Mouse (Mus musculus): ENCODE data around the gene Ascc3.

The Ascc3 gene

DNA sequence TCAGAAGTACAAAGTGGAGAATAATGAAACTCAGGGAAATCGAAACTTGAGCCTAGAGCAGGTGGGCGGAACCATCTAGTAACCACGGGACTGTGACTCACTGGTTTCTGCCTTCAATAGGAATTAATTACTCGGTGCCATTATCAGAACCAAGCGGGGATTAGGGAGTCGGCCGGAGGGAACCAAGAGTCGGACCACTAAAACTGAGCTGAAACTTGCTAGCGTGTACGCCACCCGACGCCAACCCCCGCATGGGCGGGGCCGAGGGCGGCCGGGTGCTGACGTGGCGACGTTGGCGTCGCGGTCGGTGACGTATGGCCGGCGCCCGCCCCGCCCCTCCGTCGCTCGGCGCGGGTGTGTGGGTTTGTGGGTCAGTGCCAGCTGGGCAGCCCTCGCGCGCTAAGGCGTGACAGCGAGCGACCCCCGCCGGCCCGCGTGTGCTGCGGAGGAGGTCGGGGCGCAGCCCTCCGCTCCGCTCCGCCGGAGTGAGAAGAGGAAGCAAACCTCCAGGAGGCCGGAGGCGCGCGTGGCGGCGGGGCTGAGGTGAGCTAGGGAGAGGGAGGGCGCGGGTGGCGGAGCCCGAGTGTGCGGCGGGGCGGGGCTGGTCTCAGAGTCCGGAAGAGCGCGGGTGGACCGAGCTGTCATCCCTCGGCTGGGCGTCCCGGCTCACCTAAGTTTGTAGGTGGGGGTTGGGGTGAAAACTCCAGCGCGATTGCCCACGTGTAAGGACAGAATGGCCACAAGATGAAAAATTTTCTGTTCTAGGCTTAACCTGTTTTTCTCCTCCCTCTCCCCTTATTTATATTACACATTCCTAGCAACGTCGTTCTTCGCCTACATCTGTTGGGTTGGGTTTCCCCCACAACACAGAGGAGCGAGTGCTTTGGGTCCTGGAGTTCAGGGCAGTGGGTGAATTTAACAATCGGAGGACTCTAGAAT is at the start of gene Ascc3:
Ascc3 (plus strand) TSS at position 315 of the 939 bp plus-strand sequence.
- peak; percentile 95 for DNase-seq (ENCODE audit: low read depth, low spot score)

DNA sequence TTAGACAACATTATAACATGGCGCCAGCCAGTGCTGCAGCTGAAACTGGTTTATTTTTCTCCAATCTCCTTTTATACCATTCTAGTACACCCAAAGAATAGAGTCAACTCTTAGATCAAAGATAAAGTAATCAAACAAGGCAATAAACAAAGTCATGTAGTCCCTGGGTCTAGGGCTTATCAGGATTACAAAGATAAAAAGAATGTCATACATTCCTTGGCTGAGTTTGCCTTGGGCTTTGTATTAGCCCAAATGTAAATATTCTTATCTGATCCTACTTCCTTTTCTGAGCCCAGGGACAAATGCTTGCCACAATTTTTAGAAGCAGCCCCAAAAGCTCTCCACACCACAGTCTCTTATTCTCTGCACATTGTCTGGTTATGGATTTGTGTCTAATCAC is 7.7 kb upstream of the Ascc3 start:
- no peak for DNase-seq (ENCODE audit: low read depth, low spot score)

DNA sequence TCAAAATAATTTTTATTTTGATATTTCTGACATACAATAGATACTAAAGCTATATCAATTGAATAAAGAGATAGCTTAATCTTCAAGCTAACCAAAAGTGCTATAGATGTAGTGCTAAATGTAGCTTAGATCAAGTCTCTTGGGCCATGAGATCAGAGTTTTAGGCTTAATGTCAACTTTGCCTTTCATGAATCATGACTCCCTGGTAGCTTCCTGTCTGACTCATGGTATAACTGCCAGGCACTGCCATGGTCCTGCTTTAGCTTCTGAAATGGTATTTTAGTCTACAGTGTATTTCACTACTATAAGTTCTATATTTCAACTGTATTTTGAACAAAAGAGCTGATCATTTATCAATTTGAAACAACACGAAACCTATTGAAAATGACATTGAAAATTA is 5.9 kb upstream of the Ascc3 start:
- DNase-seq (ENCODE audit: low read depth, low spot score): no peak

DNA sequence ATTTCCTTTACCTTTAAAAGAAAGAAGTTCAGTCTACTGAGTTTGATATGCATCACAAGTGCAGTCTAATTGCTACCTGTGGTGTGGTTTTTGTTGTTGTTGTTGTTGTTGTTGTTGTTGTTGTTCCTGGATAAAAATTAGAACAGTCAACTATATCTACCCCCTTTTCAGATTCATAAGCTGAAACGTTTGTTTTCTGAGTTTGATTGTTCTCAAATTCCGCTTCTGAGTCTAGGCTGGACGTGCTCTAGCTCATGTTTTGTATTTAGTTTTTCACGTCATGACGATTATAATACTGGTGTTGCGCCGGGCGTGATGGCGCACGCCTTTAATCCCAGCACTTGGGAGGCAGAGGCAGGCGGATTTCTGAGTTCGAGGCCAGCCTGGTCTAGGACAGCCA is 902 bp downstream of the Ascc3 start:
- DNase-seq (ENCODE audit: low read depth, low spot score): peak; percentile 9

DNA sequence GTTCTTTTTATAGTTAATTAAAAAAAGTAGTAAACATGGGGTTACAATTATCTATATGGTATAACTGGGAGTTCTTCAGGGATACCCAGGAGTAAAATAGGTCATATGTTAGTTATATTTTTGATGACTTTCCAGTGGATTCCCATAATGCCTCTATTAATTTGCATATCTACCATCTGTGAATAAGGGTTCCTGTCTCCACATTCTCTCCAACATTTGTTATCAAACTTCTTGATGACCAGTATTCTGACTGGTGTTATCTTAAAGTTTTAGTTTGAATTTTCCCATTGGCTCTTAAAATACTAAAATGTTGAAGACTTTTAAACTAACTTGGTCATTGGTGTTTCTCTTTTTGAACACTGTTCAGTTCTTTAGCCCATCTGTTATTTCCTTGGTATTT is 2.9 kb downstream of the Ascc3 start:
- no peak for DNase-seq (ENCODE audit: low read depth, low spot score)

DNA sequence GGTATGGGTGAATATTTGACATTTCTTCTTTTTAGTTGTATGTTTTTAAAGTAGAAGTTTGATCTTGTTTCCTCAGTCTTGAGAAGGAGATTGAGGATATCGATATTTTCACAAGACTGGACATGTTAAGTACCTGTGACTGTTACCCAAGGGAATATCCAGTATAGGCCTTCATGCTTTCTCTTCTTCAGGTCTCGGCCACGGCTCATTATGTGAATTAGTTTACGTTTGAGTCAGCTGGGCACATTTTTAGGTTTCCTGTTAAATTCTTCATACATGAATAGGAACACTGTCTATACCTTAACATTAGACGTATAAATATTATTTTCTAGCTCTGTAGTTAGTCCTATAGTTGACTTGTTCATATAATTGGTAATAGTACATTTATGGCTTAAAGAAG is 12.4 kb downstream of the Ascc3 start:
- DNase-seq (ENCODE audit: low read depth, low spot score): no peak

DNA sequence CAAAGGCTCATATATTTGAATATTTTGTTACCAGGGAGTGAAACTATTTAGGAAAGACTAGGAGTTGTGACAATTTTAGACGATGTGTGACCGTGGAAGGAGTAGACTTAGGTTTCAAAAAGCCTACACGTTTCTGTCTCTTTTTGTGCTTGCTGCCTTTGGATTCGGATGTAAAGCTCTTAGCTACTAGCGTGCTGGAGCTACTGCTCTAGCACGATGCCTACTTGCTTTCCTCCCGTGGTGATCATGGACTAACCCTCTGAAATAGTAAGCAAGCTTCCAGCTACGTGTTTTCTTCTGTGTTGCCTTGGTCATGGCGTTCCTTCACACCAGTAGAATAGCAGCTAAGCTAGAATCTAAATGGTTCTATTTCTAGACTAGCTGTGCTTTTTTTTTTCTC is 21.4 kb downstream of the Ascc3 start:
- no peak for DNase-seq (ENCODE audit: low read depth, low spot score)

DNA sequence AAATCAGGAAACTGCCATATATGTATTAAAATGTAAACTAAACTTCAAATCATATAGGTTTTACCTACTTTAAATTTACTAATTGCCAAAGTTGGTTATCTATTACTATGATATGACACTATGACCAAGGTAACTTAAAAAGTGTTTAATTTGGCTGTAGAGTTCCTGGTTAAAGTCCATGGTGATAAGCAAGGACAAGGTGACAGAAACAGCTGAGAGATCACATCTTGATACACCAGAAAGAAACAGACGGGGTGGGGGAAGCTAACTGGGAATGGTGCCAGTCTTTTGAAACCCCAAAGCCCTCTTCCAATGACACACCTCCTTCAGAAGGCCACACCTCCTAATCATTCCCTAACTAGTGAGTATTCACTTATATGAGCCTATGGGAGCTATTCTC is 33.4 kb downstream of the Ascc3 start:
- DNase-seq (ENCODE audit: low read depth, low spot score): no peak

DNA sequence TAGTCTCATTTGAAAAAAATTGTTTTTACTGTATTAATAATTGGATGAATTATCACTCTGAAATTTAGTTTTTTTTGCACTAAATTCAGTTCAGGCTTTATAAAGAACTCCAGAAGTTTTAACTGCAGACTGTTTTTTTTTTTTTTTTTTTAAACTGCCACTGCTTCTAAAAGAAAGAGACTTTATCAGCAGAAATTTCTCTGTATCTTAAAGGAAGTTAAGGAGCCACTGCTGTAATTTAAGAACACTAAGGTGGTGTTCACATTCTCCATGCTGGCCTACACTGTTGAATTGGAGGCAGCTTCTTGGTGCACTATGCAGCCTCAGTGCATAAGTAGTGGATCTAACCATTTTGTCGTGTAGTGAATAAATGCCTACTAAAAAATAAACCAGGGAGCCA is 47.1 kb downstream of the Ascc3 start:
- DNase-seq (ENCODE audit: low read depth, low spot score): no peak

DNA sequence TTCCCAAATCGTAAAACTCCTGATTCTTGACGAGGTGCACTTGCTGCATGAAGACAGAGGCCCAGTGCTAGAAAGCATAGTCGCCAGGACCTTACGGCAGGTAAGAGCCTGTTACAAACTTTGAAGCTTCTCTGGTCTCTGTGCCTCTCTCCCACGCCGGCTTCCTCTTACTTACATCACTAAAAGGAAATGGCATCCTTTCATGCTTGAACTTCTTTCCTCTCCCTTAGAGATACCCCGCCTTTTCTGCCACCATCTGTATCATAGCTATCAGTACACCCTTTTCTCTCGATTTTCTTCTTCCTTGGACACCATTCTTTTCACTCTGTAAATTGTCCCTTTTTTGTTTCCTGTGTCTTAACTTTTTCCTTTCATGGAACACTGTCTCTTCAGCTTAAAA is 58.1 kb downstream of the Ascc3 start:
- peak; percentile 29 for DNase-seq (ENCODE audit: low read depth, low spot score)

DNA sequence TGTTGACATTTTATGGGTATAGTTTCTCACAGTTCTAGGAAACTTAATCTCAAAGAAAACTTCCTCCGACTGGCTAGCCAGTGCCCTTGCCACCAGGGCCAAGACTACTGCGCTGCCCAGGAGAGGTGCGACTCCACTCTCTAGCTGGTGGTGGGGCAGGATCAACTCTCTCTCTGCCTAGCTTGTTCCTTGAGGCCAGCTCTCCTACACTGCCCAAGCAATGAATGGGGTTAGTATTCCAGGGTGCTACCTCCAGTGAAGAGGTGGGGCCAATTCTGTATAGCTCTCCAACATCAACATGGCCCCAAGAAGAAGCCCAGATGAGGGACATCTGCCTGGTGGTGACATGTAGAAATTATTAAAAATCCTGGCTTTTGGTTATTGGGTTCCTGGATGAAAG is 61.1 kb downstream of the Ascc3 start:
- no peak for DNase-seq (ENCODE audit: low read depth, low spot score)

DNA sequence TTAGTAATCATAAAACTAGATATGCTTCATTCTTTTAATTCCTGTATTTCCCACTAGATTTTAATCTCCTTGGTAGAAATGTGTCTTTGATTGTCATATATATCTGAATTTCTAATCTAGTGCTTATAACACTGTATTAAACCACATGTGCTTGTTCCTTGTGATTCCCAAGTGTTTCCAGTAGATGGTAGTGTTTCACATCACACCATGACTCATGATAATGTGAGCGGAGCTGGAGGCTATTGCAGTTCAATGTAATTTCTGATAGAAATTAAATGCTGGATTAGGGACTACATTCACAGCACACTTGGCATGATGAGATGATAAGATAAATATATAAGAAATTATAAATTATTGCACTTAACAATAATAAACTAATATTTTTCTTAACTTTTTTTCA is 64.9 kb downstream of the Ascc3 start:
- DNase-seq (ENCODE audit: low read depth, low spot score): peak; percentile 43

DNA sequence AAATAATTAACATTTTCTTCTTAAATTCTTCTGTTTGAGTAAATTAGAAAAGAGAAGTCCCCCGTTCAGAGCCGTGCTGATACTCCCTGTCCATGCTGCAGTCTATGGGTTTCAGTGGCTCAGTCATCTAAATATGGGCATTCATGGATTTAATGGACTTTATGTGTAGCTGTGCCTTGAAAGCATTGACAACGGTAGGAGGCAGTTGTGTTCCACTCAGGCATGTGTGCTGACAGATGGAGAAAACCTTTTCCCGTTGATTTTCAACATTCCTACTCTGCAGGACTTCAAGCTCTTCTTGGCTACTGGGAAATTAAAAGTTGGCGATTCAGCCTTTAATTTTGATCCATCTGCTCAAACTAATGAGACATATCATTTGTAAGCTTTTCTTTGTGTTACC is 79.0 kb downstream of the Ascc3 start:
- no peak for DNase-seq (ENCODE audit: low read depth, low spot score)

DNA sequence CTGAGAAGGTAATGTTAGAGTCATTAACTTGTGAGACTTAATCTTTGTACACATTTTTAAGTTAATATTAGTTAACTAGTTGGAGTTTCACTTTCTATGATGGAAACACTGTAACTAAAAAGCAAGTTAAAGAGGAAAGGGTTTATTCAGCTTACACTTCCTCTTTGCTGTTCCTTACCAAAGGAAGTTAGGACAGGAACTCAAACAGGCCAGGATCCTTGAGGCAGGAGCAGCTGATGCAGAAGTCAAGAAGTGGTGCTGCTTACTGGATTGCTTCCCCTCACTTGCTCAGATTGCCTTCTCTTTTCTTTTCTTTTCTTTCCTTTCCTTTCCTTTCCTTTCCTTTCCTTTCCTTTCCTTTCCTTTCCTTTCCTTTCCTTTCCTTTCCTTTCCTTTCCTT is 97.9 kb downstream of the Ascc3 start:
- no peak for DNase-seq (ENCODE audit: low read depth, low spot score)

DNA sequence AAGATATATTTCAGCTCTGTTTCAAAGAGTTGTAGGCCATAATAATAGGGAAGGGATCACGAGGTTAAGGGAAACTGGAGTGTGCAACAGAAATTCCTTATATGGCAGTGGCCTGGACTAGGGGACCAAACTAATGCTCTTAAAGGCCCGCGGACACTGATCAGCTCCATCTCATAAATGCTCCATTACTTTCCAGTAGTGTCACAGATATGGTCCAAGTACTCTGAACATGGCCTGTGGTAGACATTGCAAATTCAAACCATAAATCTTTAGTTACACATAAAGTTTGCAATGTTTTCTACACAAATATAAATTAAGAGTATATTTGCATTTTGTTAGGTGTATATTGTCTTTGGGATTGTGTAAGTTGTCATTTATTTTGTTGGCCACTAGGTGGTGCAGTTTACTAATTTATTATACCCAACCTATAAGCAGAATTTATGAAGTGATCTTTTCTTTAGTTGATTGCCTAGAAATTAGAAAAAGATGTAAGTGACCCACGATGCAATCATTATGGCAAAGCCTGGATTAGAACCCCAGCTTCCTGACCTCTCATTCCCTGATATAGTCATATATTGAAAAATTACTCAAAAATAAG is 106.5 kb downstream of the Ascc3 start:
- peak; percentile 63 for DNase-seq (ENCODE audit: low read depth, low spot score)

DNA sequence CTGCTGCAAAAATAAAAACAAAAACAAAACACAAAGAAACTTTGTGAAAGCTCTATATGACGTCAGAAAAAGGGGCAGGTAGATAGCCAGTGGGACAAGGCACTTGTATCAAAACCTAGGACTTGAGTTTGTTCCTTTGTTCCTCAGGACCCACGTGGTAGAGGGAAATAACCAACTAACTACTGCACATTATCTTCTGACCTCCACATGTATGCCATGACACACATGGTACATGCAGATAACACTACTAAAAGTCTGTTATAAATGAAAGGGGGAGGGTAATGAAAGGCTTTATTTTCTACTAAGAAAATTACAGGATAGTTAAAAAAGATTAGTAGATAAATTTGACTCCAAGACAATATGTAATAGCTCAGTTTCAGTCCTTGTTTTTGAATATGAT is 109.3 kb downstream of the Ascc3 start:
- DNase-seq (ENCODE audit: low read depth, low spot score): no peak

DNA sequence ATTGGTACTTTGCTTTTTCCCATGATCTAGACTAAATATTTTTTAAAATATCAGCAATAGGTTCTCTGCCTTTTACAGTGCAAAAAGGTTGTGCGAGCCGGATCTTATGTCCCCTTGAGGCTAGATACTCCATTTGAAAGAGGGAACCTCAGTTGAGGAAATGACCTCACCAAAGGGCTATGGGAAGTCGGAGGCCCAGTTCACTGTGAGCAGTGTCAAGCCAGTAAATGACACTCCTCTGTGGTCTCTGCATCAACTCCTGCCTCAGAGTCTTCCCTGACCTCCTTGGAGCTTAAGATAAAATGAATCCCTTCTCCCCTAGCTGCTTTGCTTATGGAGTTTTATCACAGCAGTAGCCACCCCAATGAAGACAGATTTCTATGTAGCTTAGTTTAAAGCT is 109.9 kb downstream of the Ascc3 start:
- DNase-seq (ENCODE audit: low read depth, low spot score): no peak

DNA sequence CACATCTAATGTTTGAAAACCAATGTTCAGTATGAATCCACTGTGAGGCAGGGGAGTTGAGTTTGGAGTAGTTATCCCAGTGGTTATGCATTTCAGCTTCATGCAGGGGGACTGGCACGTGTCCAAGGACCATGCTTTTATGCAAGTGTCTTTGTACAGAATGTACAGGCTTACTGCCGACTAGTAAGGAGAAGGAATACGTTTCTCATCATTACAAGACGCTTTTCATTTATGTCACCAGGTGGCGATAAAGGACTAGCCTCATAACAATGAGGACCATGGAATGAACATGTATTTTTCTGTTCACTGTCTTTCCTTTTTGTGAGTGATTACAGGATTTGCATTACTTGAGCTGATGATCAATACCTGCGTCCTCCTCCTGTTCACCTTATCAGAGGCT is 111.7 kb downstream of the Ascc3 start:
- peak; percentile 63 for DNase-seq (ENCODE audit: low read depth, low spot score)

DNA sequence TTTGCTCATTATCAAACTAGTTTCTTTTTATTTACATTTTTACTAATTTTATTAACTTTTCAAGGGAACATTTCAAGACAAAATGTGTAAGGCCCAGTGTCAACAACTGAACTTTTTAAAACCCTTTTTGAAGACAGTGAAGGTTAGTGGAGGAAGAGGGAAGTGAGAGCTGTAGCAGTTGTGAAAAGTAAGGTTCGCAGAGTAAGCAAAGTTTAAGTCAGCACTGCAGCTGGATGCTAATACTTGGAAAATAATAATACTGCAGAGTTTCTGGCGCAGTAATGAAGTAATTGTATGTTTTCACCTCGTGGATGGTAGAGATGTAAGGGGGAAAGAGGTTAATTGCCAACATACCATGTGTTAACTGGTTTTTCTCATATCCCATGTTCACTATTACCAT is 112.4 kb downstream of the Ascc3 start:
- no peak for DNase-seq (ENCODE audit: low read depth, low spot score)

DNA sequence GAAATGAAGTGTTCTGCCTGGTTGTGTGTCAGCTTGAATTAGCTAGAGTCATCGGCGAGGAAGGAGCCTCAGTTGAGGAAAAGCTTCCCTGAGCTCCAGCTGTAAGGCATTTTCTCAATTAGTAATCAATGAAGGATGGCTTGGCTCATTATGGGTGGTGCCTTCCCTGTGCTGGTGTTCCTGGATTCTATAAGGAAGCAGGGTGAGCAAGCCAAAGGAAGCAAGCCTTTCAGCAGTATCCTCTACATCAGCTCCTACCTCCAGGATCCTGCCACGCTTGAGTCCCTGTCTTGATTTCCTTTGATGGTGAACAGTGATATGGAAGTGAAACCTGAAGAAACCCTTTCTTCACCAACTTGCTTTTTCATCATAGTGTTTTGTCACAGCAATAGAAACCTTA is 118.8 kb downstream of the Ascc3 start:
- DNase-seq (ENCODE audit: low read depth, low spot score): no peak

DNA sequence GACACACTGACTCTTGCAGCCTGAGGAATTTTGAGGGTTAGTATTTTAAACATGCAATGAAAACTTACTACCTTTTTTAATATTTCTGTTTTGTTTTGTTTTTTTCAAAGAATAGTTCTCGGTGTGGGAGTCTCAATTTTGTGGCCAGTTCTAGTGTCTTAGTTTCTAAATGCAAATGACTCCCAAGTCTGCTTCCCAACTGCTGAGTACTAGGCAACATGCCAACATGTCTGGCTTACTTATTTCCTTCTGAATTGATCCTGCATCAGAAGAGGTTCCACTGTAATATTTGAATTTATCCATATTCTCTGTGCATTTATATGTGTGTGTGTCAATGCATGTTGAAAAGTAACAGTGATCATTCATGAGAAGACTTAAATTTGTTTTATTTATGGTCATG is 119.3 kb downstream of the Ascc3 start:
- no peak for DNase-seq (ENCODE audit: low read depth, low spot score)

DNA sequence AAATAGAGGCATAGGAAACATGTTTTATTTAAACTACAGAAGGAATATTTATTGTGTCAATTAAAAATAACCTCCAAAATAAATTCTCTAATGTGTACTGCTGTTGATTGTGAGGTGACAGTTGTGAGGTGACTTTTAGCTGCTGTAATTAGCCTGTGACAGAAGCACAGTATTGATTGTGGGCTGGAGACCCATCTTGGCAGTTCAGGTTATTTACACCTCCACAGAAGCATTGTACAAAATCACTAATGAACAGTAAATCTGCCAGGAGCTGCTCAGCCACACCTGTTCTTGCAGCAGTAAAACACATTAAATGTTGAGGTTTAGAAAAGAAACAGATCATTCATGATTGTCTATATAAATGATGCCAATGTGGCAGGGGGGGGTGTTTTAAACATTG is 141.0 kb downstream of the Ascc3 start:
- DNase-seq (ENCODE audit: low read depth, low spot score): no peak

DNA sequence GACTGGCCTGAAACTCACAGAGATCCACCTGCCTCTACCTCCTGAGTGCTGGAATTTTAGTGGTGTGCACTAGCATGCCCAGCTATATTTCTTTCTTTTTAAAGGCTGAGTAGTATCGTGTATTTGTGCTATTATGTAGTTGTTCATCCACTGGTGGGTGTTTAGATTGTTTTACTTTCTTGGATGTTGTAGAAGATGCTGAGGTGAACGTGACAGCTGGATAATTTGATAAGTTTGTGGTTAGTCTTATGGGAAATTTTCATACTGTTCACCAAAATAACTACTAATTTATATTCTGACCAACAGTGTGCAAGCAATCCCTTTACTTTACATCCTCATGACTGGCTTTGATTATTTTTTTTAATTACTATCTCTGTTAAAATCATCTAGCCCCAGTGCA is 169.6 kb downstream of the Ascc3 start:
- DNase-seq (ENCODE audit: low read depth, low spot score): no peak

All from CD4-positive, CD25-positive, alpha-beta regulatory T cell, adult 2 months (primary cell).